Comparison of ENCODE assay signal across 8 mouse cellular contexts in genomic region chrX:48054186-48055015, GRCm38 (mm10). TPM values are rescaled to one million over a fixed set of nuclear protein-coding genes. Genes with fewer than 3 reads are reported as not detected.
DNase-seq lines count a peak whose midpoint lies in the region; ATAC-seq and TF ChIP-seq lines count a peak whose summit lies in the region.

No protein-coding gene starts in this region.

- no peaks in the 10 kb centered on the region for H3K9me3 ChIP-seq in CH12.LX (replicated peaks; ENCODE audit: low read length)
- H3K9me3 ChIP-seq in forebrain, embryonic 11.5 days (ENCODE audit: control insufficient read depth, low read length): no peaks in the 10 kb centered on the region
- H3K9me3 ChIP-seq in heart, embryonic 16.5 days (replicated peaks; ENCODE audit: control insufficient read depth, low read length): no peaks in the 10 kb centered on the region
- no peaks in the 10 kb centered on the region for H3K9me3 ChIP-seq in lung, embryonic 15.5 days
- H3K9me3 ChIP-seq in neural tube, embryonic 14.5 days (ENCODE audit: control insufficient read depth, low read length): no peaks in the 10 kb centered on the region

- H3K27ac ChIP-seq in CH12.LX (ENCODE audit: insufficient read depth, low read depth): no peak overlapping the region
- H3K27ac ChIP-seq in forebrain, embryonic 11.5 days (ENCODE audit: low read depth, low read length): no peak overlapping the region
- H3K27ac ChIP-seq in heart, embryonic 16.5 days (ENCODE audit: low read length): no peak overlapping the region; the same call in 1 of the 2 replicates
- H3K27ac ChIP-seq in lung, embryonic 15.5 days: peak overlapping the region; percentile 10; the same call in 1 of the 2 replicates
- H3K27ac ChIP-seq in neural tube, embryonic 14.5 days (ENCODE audit: low read depth, low read length): no peak overlapping the region

- H3K79me2 ChIP-seq in CH12.LX (replicated peaks; ENCODE audit: control insufficient read depth, extremely low read depth, insufficient read depth, poor library complexity, severe bottlenecking): no peaks in the 10 kb centered on the region

- TF ChIP-seq CTCF in CH12.LX (conservative IDR thresholded peaks at IDR 0.05 in 1 of 2, IDR thresholded peaks at IDR 0.05 in 1 of 2; ENCODE audit: low read depth in 2 of 2, low read length in 2 of 2): no peak

- H3K4me2 ChIP-seq in CH12.LX (ENCODE audit: insufficient read depth, low read depth, poor library complexity, severe bottlenecking): peak overlapping the region; percentile 78
- peak overlapping the region; percentile 47 for H3K4me2 ChIP-seq in forebrain, embryonic 11.5 days (ENCODE audit: low read depth, low read length, severe bottlenecking)
- peak overlapping the region; percentile 72 for H3K4me2 ChIP-seq in heart, embryonic 16.5 days (ENCODE audit: low read depth, low read length)
- H3K4me2 ChIP-seq in lung, embryonic 15.5 days: peak overlapping the region; percentile 60
- H3K4me2 ChIP-seq in neural tube, embryonic 14.5 days (ENCODE audit: low read depth, low read length): peak overlapping the region; percentile 38

- dilution Hi-C loops in CH12.LX (cut with MboI; ENCODE audit: extremely low pct_ligation_motif_present, extremely low pct_unique_long_range_greater_than_20kb, low sequenced_read_pairs): no loop called here

- H3K9ac ChIP-seq in CH12.LX (ENCODE audit: insufficient read depth, low read depth): no peak overlapping the region
- H3K9ac ChIP-seq in forebrain, embryonic 11.5 days (ENCODE audit: low read length): peak overlapping the region; percentile 45
- H3K9ac ChIP-seq in heart, embryonic 16.5 days (ENCODE audit: low read length): peak overlapping the region; percentile 58
- H3K9ac ChIP-seq in lung, embryonic 15.5 days: peak overlapping the region; percentile 38; the same call in 1 of the 2 replicates
- no peak overlapping the region for H3K9ac ChIP-seq in neural tube, embryonic 14.5 days (replicated peaks; ENCODE audit: low read depth, low read length)

- H3K36me3 ChIP-seq in CH12.LX (replicated peaks in 1 of 2; ENCODE audit: control insufficient read depth in 1 of 2, insufficient read depth in 1 of 2, low read length in 1 of 2): no peaks in the 10 kb centered on the region
- H3K36me3 ChIP-seq in forebrain, embryonic 11.5 days (ENCODE audit: control insufficient read depth, insufficient read depth, low read length): no peaks in the 10 kb centered on the region
- no peaks in the 10 kb centered on the region for H3K36me3 ChIP-seq in heart, embryonic 16.5 days (ENCODE audit: control insufficient read depth, insufficient read depth)
- no peaks in the 10 kb centered on the region for H3K36me3 ChIP-seq in lung, embryonic 15.5 days
- H3K36me3 ChIP-seq in neural tube, embryonic 14.5 days (ENCODE audit: control insufficient read depth, insufficient read depth, low read length): no peaks in the 10 kb centered on the region

- H3K4me3 ChIP-seq in CH12.LX (replicated peaks in 1 of 3; ENCODE audit: low read depth in 2 of 3, low read length in 2 of 3, poor library complexity in 1 of 3): peak overlapping the region in 1 of 3 experiments; percentile 43
- peak overlapping the region; percentile 18; the same call in 1 of the 2 replicates for H3K4me3 ChIP-seq in forebrain, embryonic 11.5 days (ENCODE audit: low read depth, low read length)
- peak overlapping the region; percentile 51 for H3K4me3 ChIP-seq in heart, embryonic 16.5 days (ENCODE audit: low read length)
- H3K4me3 ChIP-seq in lung, embryonic 15.5 days: peak overlapping the region; percentile 33
- H3K4me3 ChIP-seq in neural tube, embryonic 14.5 days (ENCODE audit: low read depth, low read length): peak overlapping the region; percentile 10; the same call in 1 of the 2 replicates

- H3K27me3 ChIP-seq in CH12.LX (replicated peaks): no peaks in the 10 kb centered on the region
- H3K27me3 ChIP-seq in forebrain, embryonic 11.5 days (ENCODE audit: control insufficient read depth, insufficient read depth, low read length): no peaks in the 10 kb centered on the region
- no peaks in the 10 kb centered on the region for H3K27me3 ChIP-seq in heart, embryonic 16.5 days (ENCODE audit: control insufficient read depth, insufficient read depth, low read length)
- H3K27me3 ChIP-seq in lung, embryonic 15.5 days: no peaks in the 10 kb centered on the region
- H3K27me3 ChIP-seq in neural tube, embryonic 14.5 days (ENCODE audit: control insufficient read depth, insufficient read depth, low read length): no peaks in the 10 kb centered on the region

- WGBS in forebrain, embryonic 11.5 days: 25% methylated on average over 31 of the region's 31 CpGs
- WGBS in heart, embryonic 16.5 days: 22% methylated on average over 31 of the region's 31 CpGs
- WGBS in lung, embryonic 15.5 days: 30% methylated on average over 31 of the region's 31 CpGs
- whole genome bisulfite sequencing in neural tube, embryonic 14.5 days: 34% methylated on average over 31 of the region's 31 CpGs

- in situ Hi-C loops in CH12.LX (cut with MboI; ENCODE audit: low pct_ligation_motif_present, low pct_unique_long_range_greater_than_20kb, low sequenced_read_pairs): no loop called here

- no peak for TF ChIP-seq EP300 in CH12.LX (IDR thresholded peaks at IDR 0.05; ENCODE audit: low read length)

- no peak for TF ChIP-seq POLR2A in CH12.LX (IDR thresholded peaks at IDR 0.05; ENCODE audit: low read depth, low read length)

- DNase-seq in CH12.LX (ENCODE audit: extremely low read depth): no peak
- peak; percentile 80 for DNase-seq in brain, adult 2 months (ENCODE audit: low read depth, low spot score)
- peak; percentile 66 for DNase-seq in forebrain, embryonic 11.5 days (ENCODE audit: low spot score)
- peak; percentile 43 to 72 for DNase-seq in kidney, postnatal 4 days
- DNase-seq in yolk sac, embryonic 10.5 days (ENCODE audit: low spot score): no peak

- H3K4me1 ChIP-seq in CH12.LX (ENCODE audit: control insufficient read depth in 1 of 2, insufficient read depth in 2 of 2): 0 out of 4 replicates have a peak, but pooled peaks cover 0 to 2% of the 10 kb centered on the region in 2 experiments
- H3K4me1 ChIP-seq in forebrain, embryonic 11.5 days (replicated peaks; ENCODE audit: control insufficient read depth, insufficient read depth, low read length): no peaks in the 10 kb centered on the region
- H3K4me1 ChIP-seq in heart, embryonic 16.5 days (ENCODE audit: control insufficient read depth, insufficient read depth, low read length): no peaks in the 10 kb centered on the region
- H3K4me1 ChIP-seq in lung, embryonic 15.5 days: no peaks in the 10 kb centered on the region
- H3K4me1 ChIP-seq in neural tube, embryonic 14.5 days (ENCODE audit: control insufficient read depth, insufficient read depth, low read length): no peaks in the 10 kb centered on the region

- no peak for TF ChIP-seq RAD21 in CH12.LX (IDR thresholded peaks at IDR 0.05; ENCODE audit: low read depth, low read length)

- ATAC-seq in forebrain, embryonic 11.5 days (replicated peaks; ENCODE audit: low FRiP score): peak; percentile 90
- peak; percentile 67 for ATAC-seq in heart, embryonic 16.5 days (replicated peaks; ENCODE audit: extremely low read depth, insufficient read depth, low FRiP score)
- ATAC-seq in lung, embryonic 15.5 days (ENCODE audit: borderline replicate concordance, extremely low read depth, low FRiP score, low TSS enrichment): peak; percentile 77; the same call in 1 of the 2 replicates
- peak; percentile 93 for ATAC-seq in neural tube, embryonic 14.5 days (ENCODE audit: low read depth)

TF ChIP-seq in CH12.LX, 34 proteins besides CTCF, POLR2A, EP300 and RAD21:
- TF ChIP-seq BHLHE40 (IDR thresholded peaks at IDR 0.05; ENCODE audit: low read depth, low read length): no peak
- TF ChIP-seq CHD2 (IDR thresholded peaks at IDR 0.05; ENCODE audit: low read length): no peak
- TF ChIP-seq UBTF (IDR thresholded peaks at IDR 0.05; ENCODE audit: low read depth, low read length): no peak
- TF ChIP-seq CHD1 (IDR thresholded peaks at IDR 0.05; ENCODE audit: low read depth, low read length): no peak
- no peak for TF ChIP-seq E2F4 (IDR thresholded peaks at IDR 0.05; ENCODE audit: insufficient replicate concordance, low read depth, low read length)
- no peak for TF ChIP-seq SMC3 (IDR thresholded peaks at IDR 0.05; ENCODE audit: low read depth, low read length)
- TF ChIP-seq ETS1 (conservative IDR thresholded peaks at IDR 0.05; ENCODE audit: low read depth, low read length): no peak
- no peak for TF ChIP-seq MXI1 (IDR thresholded peaks at IDR 0.05; ENCODE audit: low read depth, low read length)
- TF ChIP-seq MEF2A (IDR thresholded peaks at IDR 0.05; ENCODE audit: borderline replicate concordance, low read depth, low read length): no peak
- TF ChIP-seq POLR2AphosphoS2 (IDR thresholded peaks at IDR 0.05; ENCODE audit: low read depth, low read length): no peak
- no peak for TF ChIP-seq ZMIZ1 (IDR thresholded peaks at IDR 0.05; ENCODE audit: low read depth, low read length)
- TF ChIP-seq ZNF384 (IDR thresholded peaks at IDR 0.05; ENCODE audit: low read depth, low read length): no peak
- no peak for TF ChIP-seq USF2 (conservative IDR thresholded peaks at IDR 0.05; ENCODE audit: low read depth, low read length)
- TF ChIP-seq MAX (IDR thresholded peaks at IDR 0.05; ENCODE audit: low read length): no peak

RNA-seq across cellular contexts. Expression of gene Apln, which starts 19.7 kb away (rescaled TPM):
- total RNA-seq in CH12.LX (2012; rRNA removed): 0.08 TPM in 2 replicates
- total RNA-seq in CH12.LX (2014; rRNA removed): 0.14 and 0.15 TPM in 2 replicates
- polyA plus RNA-seq in CH12.LX (2012; ENCODE audit: insufficient read length, low read depth): 0.10 TPM in 1 of 2 replicates, not detected in the other
- polyA plus RNA-seq in forebrain, embryonic 11.5 days (2014; fragmentation: Nextera tagmentation; extraction: Ambion mirVana): 3.8 and 4.0 TPM in 2 replicates
- polyA plus RNA-seq in heart, embryonic 16.5 days (2015; fragmentation: Nextera tagmentation; extraction: Ambion mirVana): 7.9 and 8.5 TPM in 2 replicates
- 13.4 and 15.1 TPM in 2 replicates for polyA plus RNA-seq in lung, embryonic 15.5 days (2015; fragmentation: Nextera tagmentation; extraction: Ambion mirVana)
- 0.98 and 2.1 TPM in 2 replicates for polyA plus RNA-seq in neural tube, embryonic 14.5 days (2014; fragmentation: Nextera tagmentation; extraction: Ambion mirVana)

RNA-seq across cellular contexts. Expression of gene Xpnpep2, which starts 54.1 kb away (rescaled TPM):
- total RNA-seq in CH12.LX (2012; rRNA removed) (0.04 and 0.08 TPM in 2 replicates), CH12.LX (2014; rRNA removed) (0.05 and 0.09 TPM in 2 replicates)
- 0.07 and 0.14 TPM in 2 replicates for polyA plus RNA-seq in CH12.LX (2012; ENCODE audit: insufficient read length, low read depth)
- 1.5 and 2.2 TPM in 2 replicates for polyA plus RNA-seq in forebrain, embryonic 11.5 days (2014; fragmentation: Nextera tagmentation; extraction: Ambion mirVana)
- 0.84 and 0.98 TPM in 2 replicates for polyA plus RNA-seq in heart, embryonic 16.5 days (2015; fragmentation: Nextera tagmentation; extraction: Ambion mirVana)
- polyA plus RNA-seq in lung, embryonic 15.5 days (2015; fragmentation: Nextera tagmentation; extraction: Ambion mirVana): 0.87 and 1.0 TPM in 2 replicates
- 0.25 and 0.28 TPM in 2 replicates for polyA plus RNA-seq in neural tube, embryonic 14.5 days (2014; fragmentation: Nextera tagmentation; extraction: Ambion mirVana)

Comparison
In these comparisons a context has a peak if more than half of its experiments do, and no peak if none do; other contexts are left out.
1. DNase-seq: peak in brain, adult 2 months (single experiment), forebrain, embryonic 11.5 days (single experiment) and kidney, postnatal 4 days (2 of 2); none in CH12.LX (single experiment) and yolk sac, embryonic 10.5 days (single experiment).
2. H3K9ac ChIP-seq: peak in forebrain, embryonic 11.5 days (single experiment), heart, embryonic 16.5 days (single experiment) and lung, embryonic 15.5 days (single experiment); none in CH12.LX (single experiment) and neural tube, embryonic 14.5 days (single experiment).
3. Peak in every context shown above with its lines, with median percentiles within 50 percentile points of each other: H3K4me2 ChIP-seq and ATAC-seq.